Mouse (Mus musculus): Measurements from ENCODE around the gene Gm6096.

The Gm6096 gene

GRCm38 (mm10) chr7:34235602-34236001, 15.2 kb upstream of the Gm6096 start:
- no peak for DNase-seq (ENCODE audit: low spot score)

GRCm38 (mm10) chr7:34238086-34238485, 12.8 kb upstream of the Gm6096 start:
- DNase-seq (ENCODE audit: low spot score): no peak

- no peak for DNase-seq (ENCODE audit: low spot score)
Measured at GRCm38 (mm10) chr7:34242176-34242575, 8.7 kb upstream of the Gm6096 start.

- no peak for DNase-seq (ENCODE audit: low spot score)
Measured at GRCm38 (mm10) chr7:34246870-34247499, 3.9 kb upstream of the Gm6096 start.

GRCm38 (mm10) chr7:34252030-34252429, 1.2 kb downstream of the Gm6096 start:
- DNase-seq (ENCODE audit: low spot score): no peak

GRCm38 (mm10) chr7:34255137-34255536, 4.3 kb downstream of the Gm6096 start:
- DNase-seq (ENCODE audit: low spot score): no peak

- DNase-seq (ENCODE audit: low spot score): no peak
Measured at GRCm38 (mm10) chr7:34255916-34256315, 5.1 kb downstream of the Gm6096 start.

GRCm38 (mm10) chr7:34257279-34257678, 6.4 kb downstream of the Gm6096 start:
- DNase-seq (ENCODE audit: low spot score): no peak

- no peak for DNase-seq (ENCODE audit: low spot score)
Measured at GRCm38 (mm10) chr7:34258407-34258806, 7.6 kb downstream of the Gm6096 start.

GRCm38 (mm10) chr7:34263437-34263836, 12.6 kb downstream of the Gm6096 start:
- DNase-seq (ENCODE audit: low spot score): no peak

GRCm38 (mm10) chr7:34265876-34266346, 15.1 kb downstream of the Gm6096 start:
- DNase-seq (ENCODE audit: low spot score): peak; percentile 75

GRCm38 (mm10) chr7:34266421-34266820, 15.6 kb downstream of the Gm6096 start:
- DNase-seq (ENCODE audit: low spot score): no peak

GRCm38 (mm10) chr7:34268463-34268862, 17.6 kb downstream of the Gm6096 start:
- DNase-seq (ENCODE audit: low spot score): no peak

GRCm38 (mm10) chr7:34272465-34272864, 21.6 kb downstream of the Gm6096 start:
- DNase-seq (ENCODE audit: low spot score): no peak

GRCm38 (mm10) chr7:34276066-34276465, 25.2 kb downstream of the Gm6096 start:
- no peak for DNase-seq (ENCODE audit: low spot score)

- no peak for DNase-seq (ENCODE audit: low spot score)
Measured at GRCm38 (mm10) chr7:34277656-34278055, 26.8 kb downstream of the Gm6096 start.

- DNase-seq (ENCODE audit: low spot score): peak; percentile 49
Measured at GRCm38 (mm10) chr7:34290450-34291151, 39.8 kb downstream of the Gm6096 start.

GRCm38 (mm10) chr7:34291265-34291664, 40.4 kb downstream of the Gm6096 start:
- no peak for DNase-seq (ENCODE audit: low spot score)

- no peak for DNase-seq (ENCODE audit: low spot score)
Measured at GRCm38 (mm10) chr7:34292633-34293032, 41.8 kb downstream of the Gm6096 start.

- no peak for DNase-seq (ENCODE audit: low spot score)
Measured at GRCm38 (mm10) chr7:34296124-34296523, 45.3 kb downstream of the Gm6096 start.

GRCm38 (mm10) chr7:34298818-34299217, 48.0 kb downstream of the Gm6096 start:
- no peak for DNase-seq (ENCODE audit: low spot score)
